In the genomic region with DNA sequence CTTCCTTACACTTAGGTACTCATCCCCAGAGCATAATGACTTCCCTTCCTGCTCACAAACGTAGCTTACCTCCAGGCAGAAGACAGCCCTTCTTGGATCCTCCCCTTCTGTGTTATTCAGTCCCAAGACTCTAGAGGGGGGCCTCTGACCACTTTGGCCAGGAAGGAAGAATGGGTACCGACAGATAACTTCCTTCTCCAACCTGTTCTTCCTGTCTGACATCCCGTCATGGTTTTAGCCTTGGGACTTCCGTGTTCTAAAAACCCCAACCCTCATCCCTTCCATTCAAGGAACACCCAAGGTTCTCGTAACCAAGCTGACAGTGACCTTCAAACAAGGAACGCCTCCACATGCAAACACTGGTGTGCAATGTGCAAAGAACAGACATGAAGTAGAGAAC, we compare ENCODE assay signal across 8 mouse cellular contexts. TPM values are rescaled to one million over a fixed set of nuclear protein-coding genes. Genes with fewer than 3 reads are reported as not detected.
DNase-seq lines count a peak whose midpoint lies in the region; TF ChIP-seq lines count a peak whose summit lies in the region.

Gene Nlrx1, minus strand, starts transcription at position 168 of the 400 bp plus-strand sequence.

- H3K4me3 ChIP-seq in cortical plate, adult 2 months (ENCODE audit: insufficient read depth, low read length), result peak within 1 kb of the TSS; percentile 26
- H3K4me3 ChIP-seq in midbrain, embryonic 10.5 days, result peak within 1 kb of the TSS; percentile 65

- intact Hi-C loops in left cerebral cortex, postnatal 10 days (cut with DNase I), result no loop called here

- H3K36me3 ChIP-seq in midbrain, embryonic 10.5 days, result 0 out of 2 replicates have a peak, but pooled peaks cover 2% of the 10 kb centered on the region

- no peak for DNase-seq in left cerebral cortex, postnatal 10 days (ENCODE audit: extremely low spot score in 1 of 2, low spot score in 2 of 2)
- DNase-seq in left cerebral cortex, adult 9 months (ENCODE audit: low spot score in 2 of 2), result no peak
- DNase-seq in heart, adult 18-20 months, result peak in 1 of 2 experiments; percentile 24
- no peak for DNase-seq in layer of hippocampus, postnatal 25 days (ENCODE audit: extremely low spot score in 1 of 2, low spot score in 1 of 2)
- DNase-seq in midbrain, embryonic 10.5 days (ENCODE audit: low spot score), result no peak
- DNase-seq in embryo, embryonic 10.5 days (ENCODE audit: low spot score), result no peak
- DNase-seq in B cell, adult 2 months, result no peak

- peak within 1 kb of the TSS; percentile 85 for H3K27ac ChIP-seq in cortical plate, adult 2 months (ENCODE audit: insufficient read depth, low read length)
- peak within 1 kb of the TSS; percentile 90 for H3K27ac ChIP-seq in midbrain, embryonic 10.5 days (replicated peaks)

- TF ChIP-seq POLR2A in cortical plate, adult 2 months (IDR thresholded peaks at IDR 0.05; ENCODE audit: extremely low read depth, insufficient read depth, low read length), result no peak

- H3K27me3 ChIP-seq in midbrain, embryonic 10.5 days (ENCODE audit: low read depth, poor library complexity, severe bottlenecking), result no peaks in the 10 kb centered on the region

- WGBS in midbrain, embryonic 10.5 days, result 89% methylated on average over 6 of the region's 6 CpGs

- H3K4me1 ChIP-seq in cortical plate, adult 2 months (ENCODE audit: control insufficient read depth, insufficient read depth, low read length), result peaks cover 7% of the 10 kb centered on the region
- H3K4me1 ChIP-seq in midbrain, embryonic 10.5 days, result peaks cover 30% of the 10 kb centered on the region

- no peak for TF ChIP-seq CTCF in cortical plate, adult 2 months (IDR thresholded peaks at IDR 0.05; ENCODE audit: extremely low read depth, insufficient read depth, low read length)

- no peaks in the 10 kb centered on the region for H3K9me3 ChIP-seq in midbrain, embryonic 10.5 days (replicated peaks)

RNA-seq across cellular contexts. Expression of gene Nlrx1, which starts in this region (rescaled TPM):
- total RNA-seq in left cerebral cortex, postnatal 10 days (2021), result 10 to 100 TPM; 11.9 to 14.8 TPM
- polyA plus RNA-seq in cortical plate, adult 2 months (2012; rRNA removed), result 7.0 and 8.0 TPM in 2 replicates
- total RNA-seq in heart, adult 18-20 months (2021), result 10 to 100 TPM; 21.7 to 25.6 TPM
- 10 to 100 TPM; 12.8 to 14.7 TPM for total RNA-seq in layer of hippocampus, postnatal 25 days (2021)
- 2.6 and 2.9 TPM in 2 replicates for polyA plus RNA-seq in midbrain, embryonic 10.5 days (2016; fragmentation: Nextera tagmentation; extraction: Ambion mirVana)
